Mouse (Mus musculus) brain, adult 10 weeks (tissue): Measurements from ENCODE around the gene 1700017B05Rik. TPM values are rescaled to one million over a fixed set of nuclear protein-coding genes. Genes with fewer than 3 reads are reported as not detected.

Experiments
- polyA plus RNA-seq: library from polyadenylated mRNA; stranded (reverse); fragments of 350-450 nt; fragmentation: Illumina TruSeq; extraction: RNeasy Lipid Tissue Mini Kit (QIAGEN cat#74804); gene quantifications from one replicate; pipeline ENCODE4 v1.2.3, GENCODE M21; 2015; ENCODE audit warnings: low read depth, low replicate concordance

1700017B05Rik gene
- polyA plus RNA-seq, result 7.5 TPM

GRCm38 (mm10) chr9:57261913-57262794 lies at the start of gene 1700017B05Rik:
1700017B05Rik (minus strand) TSS chr9:57262612.

GRCm38 (mm10) chr9:57236256-57236655 lies 26.2 kb downstream of the 1700017B05Rik start, which contains the start of gene Trcg1:
Trcg1 (plus strand) TSS chr9:57236556.

Other genes with a start within 250 kb of the 1700017B05Rik start
- gene Sin3a, start 190.6 kb downstream of the 1700017B05Rik start, polyA plus RNA-seq, result 15.9 TPM
- 92.8 TPM for gene Man2c1, start 131.9 kb downstream of the 1700017B05Rik start, polyA plus RNA-seq
- gene Neil1, start 114.3 kb downstream of the 1700017B05Rik start, polyA plus RNA-seq, result 8.2 TPM
- gene Commd4, start 104.3 kb downstream of the 1700017B05Rik start, polyA plus RNA-seq, result 118 TPM
- not detected for gene Trcg1, start 26.1 kb downstream of the 1700017B05Rik start, polyA plus RNA-seq
- gene Ppcdc, start 177.5 kb upstream of the 1700017B05Rik start, polyA plus RNA-seq, result 22.0 TPM
- 344 TPM for gene Scamp5, start 205.4 kb upstream of the 1700017B05Rik start, polyA plus RNA-seq
- 25.4 TPM for gene Rpp25, start 241.4 kb upstream of the 1700017B05Rik start, polyA plus RNA-seq